Mouse (Mus musculus) urinary bladder, postnatal 4 days (tissue): ENCODE data around the gene Bnip2.

ENCODE experiments used
- DNase-seq, 2 experiments: peaks; one replicate each; pipeline ENCODE4 v3.0.0; 2021 to 2022; ENCODE audit warnings: low spot score in 2 of 2

Bnip2 gene

GRCm38 (mm10) chr9:70047839-70048238 is 58.6 kb downstream of the Bnip2 start:
- no peak for DNase-seq

DNA sequence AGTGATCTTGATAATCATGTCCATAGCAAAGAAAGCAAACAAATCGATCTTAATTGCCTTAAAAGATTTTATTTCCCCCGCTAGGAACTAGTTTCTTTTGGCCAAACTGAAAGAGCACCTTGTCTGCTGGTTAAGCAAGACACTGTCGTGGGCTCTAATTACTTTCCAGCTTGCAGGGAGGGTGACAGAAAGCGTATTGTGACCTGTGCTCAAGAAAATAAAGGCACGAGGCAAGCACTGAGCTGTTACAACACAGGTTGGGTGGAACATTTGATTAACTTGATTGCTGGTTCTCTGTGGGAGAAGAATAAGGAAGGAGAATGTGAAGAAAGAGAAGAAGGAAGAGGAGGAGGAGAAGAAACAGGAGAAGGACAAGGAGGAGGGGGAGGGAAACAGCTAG is 59.0 kb downstream of the Bnip2 start:
- DNase-seq = no peak

- DNase-seq = no peak
Measured at GRCm38 (mm10) chr9:70048751-70049415, 59.6 kb downstream of the Bnip2 start.

GRCm38 (mm10) chr9:70049416-70049783 is 60.1 kb downstream of the Bnip2 start:
- DNase-seq = no peak

- no peak for DNase-seq
Measured at GRCm38 (mm10) chr9:70049839-70050238, 60.6 kb downstream of the Bnip2 start.

DNA sequence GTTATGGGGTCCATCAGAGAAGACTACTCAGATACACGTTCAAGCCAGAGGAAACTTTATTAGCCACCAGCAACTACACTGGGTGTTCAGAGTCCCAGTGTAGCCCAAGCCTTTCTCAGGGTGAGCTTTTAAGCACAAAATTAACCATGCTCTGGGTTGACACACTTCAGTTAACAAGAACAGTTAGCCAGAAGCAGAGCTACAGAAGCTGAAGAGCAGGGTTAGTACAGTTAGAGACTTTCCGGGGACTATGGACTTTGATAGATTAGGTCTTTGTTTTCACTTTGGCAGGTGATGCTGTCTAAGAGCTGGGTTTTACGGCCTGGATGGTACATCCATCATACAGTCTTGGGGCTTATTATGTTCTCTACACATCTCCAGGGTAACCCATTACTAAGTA is 63.5 kb downstream of the Bnip2 start:
- no peak for DNase-seq

DNA sequence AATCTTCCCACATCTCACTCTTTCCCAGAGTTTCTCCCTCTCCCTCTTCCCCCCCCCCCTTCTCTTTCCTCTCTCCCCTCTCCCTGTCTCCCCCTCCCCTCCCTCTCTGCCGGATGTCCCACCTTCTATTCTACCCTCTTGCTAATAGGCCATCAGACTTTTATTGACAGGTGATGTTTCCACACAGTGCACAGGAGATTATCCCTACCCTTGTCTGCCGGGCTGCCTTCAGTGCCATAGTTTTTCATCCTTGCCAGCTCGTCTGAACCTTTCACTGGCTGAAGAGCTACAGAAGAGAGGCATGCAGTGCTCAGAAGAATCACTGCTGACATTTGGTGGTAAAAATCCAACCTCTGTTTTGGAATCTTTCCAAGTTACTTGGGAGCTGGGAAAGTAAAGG is 64.1 kb downstream of the Bnip2 start:
- DNase-seq = no peak
